31 mouse cellular contexts compared by ENCODE assay signal in genomic region chr14:47032140-47032539, GRCm38 (mm10).
DNase-seq lines count a peak whose midpoint lies in the region; ATAC-seq and TF ChIP-seq lines count a peak whose summit lies in the region.
"Had no signal": no experiment of that assay in that cellular context is flagged by ENCODE, and none has a peak within 500 bp of the region (broad histone marks: within the 10 kb centered on the region; RNA-seq: fewer than 3 reads in every experiment).

No protein-coding gene starts in this region.

- H3K27me3 ChIP-seq in forebrain, embryonic 12.5 days = no peaks in the 10 kb centered on the region
- H3K27me3 ChIP-seq in forebrain, embryonic 10.5 days (ENCODE audit: poor library complexity, severe bottlenecking) = no peaks in the 10 kb centered on the region
- H3K27me3 ChIP-seq in kidney, postnatal 0 days (ENCODE audit: insufficient read depth, low read length) = no peaks in the 10 kb centered on the region
- H3K27me3 ChIP-seq in neural tube, embryonic 11.5 days (ENCODE audit: control insufficient read depth, insufficient read depth, low read length) = no peaks in the 10 kb centered on the region
- H3K27me3 ChIP-seq in embryonic facial prominence, embryonic 10.5 days (replicated peaks; ENCODE audit: low read depth, poor library complexity, severe bottlenecking) = no peaks in the 10 kb centered on the region
- H3K27me3 ChIP-seq: embryonic facial prominence, embryonic 13.5 days; forebrain, embryonic 15.5 days; hindbrain, embryonic 15.5 days; intestine, embryonic 15.5 days; limb, embryonic 15.5 days; Patski had no signal

- H3K4me2 ChIP-seq in forebrain, embryonic 12.5 days = no peak overlapping the region
- no peak overlapping the region for H3K4me2 ChIP-seq in kidney, postnatal 0 days (ENCODE audit: low read length)
- H3K4me2 ChIP-seq in neural tube, embryonic 11.5 days (ENCODE audit: low read depth) = no peak overlapping the region
- H3K4me2 ChIP-seq: embryonic facial prominence, embryonic 13.5 days; forebrain, embryonic 15.5 days; heart, embryonic 11.5 days; hindbrain, embryonic 15.5 days; intestine, embryonic 15.5 days; limb, embryonic 15.5 days; liver, embryonic 13.5 days had no signal

- H3K4me1 ChIP-seq in forebrain, embryonic 12.5 days = peaks cover 13% of the 10 kb centered on the region
- peaks cover 19% of the 10 kb centered on the region for H3K4me1 ChIP-seq in forebrain, embryonic 10.5 days
- H3K4me1 ChIP-seq in kidney, postnatal 0 days (replicated peaks; ENCODE audit: insufficient read depth, low read length) = 0 out of 2 replicates have a peak, but pooled peaks cover 7% of the 10 kb centered on the region
- no peaks in the 10 kb centered on the region for H3K4me1 ChIP-seq in neural tube, embryonic 11.5 days (ENCODE audit: control insufficient read depth, insufficient read depth, low read length)
- peaks cover 19% of the 10 kb centered on the region for H3K4me1 ChIP-seq in embryonic facial prominence, embryonic 10.5 days
- H3K4me1 ChIP-seq: intestine, embryonic 15.5 days; liver, embryonic 13.5 days had no signal

- ATAC-seq in forebrain, embryonic 12.5 days (ENCODE audit: low FRiP score) = no peak
- ATAC-seq in kidney, postnatal 0 days (replicated peaks; ENCODE audit: low FRiP score, low read depth) = no peak
- no peak for ATAC-seq in neural tube, embryonic 11.5 days (ENCODE audit: insufficient read depth, low FRiP score, low TSS enrichment)
- ATAC-seq: forebrain, embryonic 15.5 days; intestine, embryonic 15.5 days; lung, postnatal 0 days; Patski had no signal

- no peaks in the 10 kb centered on the region for H3K9me3 ChIP-seq in forebrain, embryonic 12.5 days
- H3K9me3 ChIP-seq in forebrain, embryonic 10.5 days = no peaks in the 10 kb centered on the region
- H3K9me3 ChIP-seq in kidney, postnatal 0 days (replicated peaks; ENCODE audit: low read length) = no peaks in the 10 kb centered on the region
- no peaks in the 10 kb centered on the region for H3K9me3 ChIP-seq in neural tube, embryonic 11.5 days (ENCODE audit: control insufficient read depth, low read length)
- no peaks in the 10 kb centered on the region for H3K9me3 ChIP-seq in embryonic facial prominence, embryonic 10.5 days
- H3K9me3 ChIP-seq: embryonic facial prominence, embryonic 13.5 days; forebrain, embryonic 15.5 days; hindbrain, embryonic 15.5 days; intestine, embryonic 15.5 days; limb, embryonic 10.5 days; limb, embryonic 15.5 days; liver, embryonic 13.5 days had no signal

- 11% methylated on average over 4 of the region's 4 CpGs for WGBS in forebrain, embryonic 12.5 days
- 40% methylated on average over 4 of the region's 4 CpGs for WGBS in forebrain, embryonic 10.5 days
- 32% methylated on average over 4 of the region's 4 CpGs for WGBS in kidney, postnatal 0 days
- 37% methylated on average over 4 of the region's 4 CpGs for WGBS in neural tube, embryonic 11.5 days
- 46% methylated on average over 4 of the region's 4 CpGs for WGBS in embryonic facial prominence, embryonic 10.5 days

- H3K4me3 ChIP-seq in forebrain, embryonic 12.5 days (replicated peaks) = no peak overlapping the region
- H3K4me3 ChIP-seq in forebrain, embryonic 10.5 days = no peak overlapping the region
- no peak overlapping the region for H3K4me3 ChIP-seq in kidney, postnatal 0 days (replicated peaks; ENCODE audit: low read depth, low read length)
- no peak overlapping the region for H3K4me3 ChIP-seq in neural tube, embryonic 11.5 days (ENCODE audit: low read depth, low read length)
- H3K4me3 ChIP-seq in embryonic facial prominence, embryonic 10.5 days = no peak overlapping the region
- H3K4me3 ChIP-seq: embryonic facial prominence, embryonic 13.5 days; forebrain, embryonic 15.5 days; gastrocnemius, adult 2 months; hindbrain, embryonic 15.5 days; intestine, embryonic 15.5 days; limb, embryonic 10.5 days; limb, embryonic 15.5 days; liver, embryonic 13.5 days had no signal

- TF ChIP-seq CTCF in kidney, postnatal 0 days (IDR thresholded peaks at IDR 0.05; ENCODE audit: low read depth) = no peak

- no peak overlapping the region for H3K27ac ChIP-seq in forebrain, embryonic 12.5 days
- H3K27ac ChIP-seq in forebrain, embryonic 10.5 days = no peak overlapping the region
- no peak overlapping the region for H3K27ac ChIP-seq in kidney, postnatal 0 days
- H3K27ac ChIP-seq in neural tube, embryonic 11.5 days (ENCODE audit: low read depth, low read length) = no peak overlapping the region
- no peak overlapping the region for H3K27ac ChIP-seq in embryonic facial prominence, embryonic 10.5 days (replicated peaks)
- H3K27ac ChIP-seq: embryonic facial prominence, embryonic 13.5 days; forebrain, embryonic 15.5 days; gastrocnemius, adult 2 months; hindbrain, embryonic 15.5 days; intestine, embryonic 15.5 days; limb, embryonic 10.5 days; limb, embryonic 15.5 days; liver, embryonic 13.5 days had no signal

- no peak for DNase-seq in forebrain, embryonic 10.5 days (ENCODE audit: extremely low spot score, low spot score)
- peak; percentile 49 for DNase-seq in kidney, postnatal 0 days (ENCODE audit: low spot score)
- no peak for DNase-seq in kidney, adult 11 months
- DNase-seq in neural tube, embryonic 11.5 days (ENCODE audit: low spot score) = peak; percentile 14
- DNase-seq in neural tube, embryonic 10.5 days (ENCODE audit: extremely low spot score, low spot score) = no peak
- peak; percentile 30 for DNase-seq in embryonic facial prominence, embryonic 10.5 days (ENCODE audit: low spot score)
- DNase-seq in ovary, adult 18-20 months (ENCODE audit: low spot score) = no peak
- DNase-seq: adrenal gland, postnatal 14 days; cerebellum, adult 11-12 months; cerebellum, adult 9-11 months; gastrocnemius, adult 2 months; gastrocnemius, postnatal 36 days; heart, adult 18-20 months; heart, postnatal 4 days; kidney, adult 8-10 months; kidney, postnatal 10 days; layer of hippocampus, postnatal 36 days; liver, embryonic 13.5 days; lung, adult 18-20 months; lung, postnatal 4 days; thymus, postnatal 4 days had no signal

- 0 out of 2 replicates have a peak overlapping the region, but pooled peaks have one; percentile 17 for H3K9ac ChIP-seq in forebrain, embryonic 12.5 days
- no peak overlapping the region for H3K9ac ChIP-seq in kidney, postnatal 0 days (ENCODE audit: low read depth, low read length)
- H3K9ac ChIP-seq in neural tube, embryonic 11.5 days (ENCODE audit: low read length) = no peak overlapping the region
- H3K9ac ChIP-seq: embryonic facial prominence, embryonic 13.5 days; forebrain, embryonic 15.5 days; hindbrain, embryonic 15.5 days; intestine, embryonic 15.5 days; limb, embryonic 15.5 days; liver, embryonic 13.5 days had no signal

- H3K36me3 ChIP-seq in forebrain, embryonic 12.5 days (replicated peaks) = no peaks in the 10 kb centered on the region
- H3K36me3 ChIP-seq in forebrain, embryonic 10.5 days (replicated peaks) = no peaks in the 10 kb centered on the region
- H3K36me3 ChIP-seq in kidney, postnatal 0 days (ENCODE audit: insufficient read depth, low read length) = no peaks in the 10 kb centered on the region
- no peaks in the 10 kb centered on the region for H3K36me3 ChIP-seq in neural tube, embryonic 11.5 days (ENCODE audit: control insufficient read depth, insufficient read depth, low read length)
- no peaks in the 10 kb centered on the region for H3K36me3 ChIP-seq in embryonic facial prominence, embryonic 10.5 days (replicated peaks)
- H3K36me3 ChIP-seq: embryonic facial prominence, embryonic 13.5 days; forebrain, embryonic 15.5 days; hindbrain, embryonic 15.5 days; intestine, embryonic 15.5 days; limb, embryonic 10.5 days; limb, embryonic 15.5 days; liver, embryonic 13.5 days had no signal

Comparison
In these comparisons a context has a peak if more than half of its experiments do, and no peak if none do; other contexts are left out.
1. DNase-seq: peak in kidney, postnatal 0 days (single experiment), neural tube, embryonic 11.5 days (single experiment) and embryonic facial prominence, embryonic 10.5 days (single experiment); none in forebrain, embryonic 10.5 days (single experiment), kidney, adult 11 months (single experiment), neural tube, embryonic 10.5 days (single experiment) and ovary, adult 18-20 months (single experiment).